Mouse (Mus musculus): ENCODE measurements at regions not wholly inside any gene's neighbourhood (a gene's known extent, or its start where the extent isn't known, plus 50 kb on each side); places are given as distances from the start of the nearest gene placed in this dataset.

DNA sequence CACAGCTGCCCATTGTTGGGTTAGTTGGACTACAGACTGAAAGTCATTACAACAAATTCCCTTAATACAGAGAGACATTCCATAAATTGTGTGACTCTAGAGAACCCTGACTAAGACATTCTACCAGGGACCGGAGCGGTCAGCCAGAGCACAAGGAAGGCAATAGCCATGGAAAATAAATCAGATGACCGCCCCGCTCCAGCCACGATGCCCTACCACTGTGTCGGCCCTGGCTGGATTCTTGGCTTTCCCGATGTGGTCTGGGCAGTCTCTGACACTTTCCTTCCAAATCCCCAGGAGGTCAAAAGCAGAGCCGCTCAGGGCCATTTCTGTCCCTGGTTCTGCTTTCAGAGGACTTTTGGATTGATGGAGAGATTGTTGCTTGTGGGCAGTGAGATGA is 57.8 kb downstream of the Lsm3 start:
- no peak for DNase-seq (ENCODE audit: low read depth, low spot score)

DNA sequence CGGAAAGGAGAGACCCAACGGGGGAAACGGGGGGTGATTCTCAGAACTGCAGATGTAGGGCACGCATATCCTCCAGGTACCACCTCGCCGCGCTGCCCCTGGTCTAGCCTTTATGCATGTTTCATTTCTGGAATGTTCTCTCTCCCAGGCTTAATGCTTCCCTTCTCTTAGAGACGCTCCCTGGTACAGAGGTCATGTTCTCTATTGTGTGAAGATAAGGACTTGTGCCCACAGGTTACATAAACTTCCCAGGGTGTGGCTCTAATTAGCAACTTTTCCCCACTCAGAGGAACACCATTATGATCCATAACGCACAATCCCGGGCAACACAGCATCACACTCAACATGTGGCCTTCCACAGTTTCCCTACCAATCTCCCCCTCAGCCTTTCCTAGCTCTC is 58.7 kb downstream of the Lsm3 start:
- no peak for DNase-seq (ENCODE audit: low read depth, low spot score)

DNA sequence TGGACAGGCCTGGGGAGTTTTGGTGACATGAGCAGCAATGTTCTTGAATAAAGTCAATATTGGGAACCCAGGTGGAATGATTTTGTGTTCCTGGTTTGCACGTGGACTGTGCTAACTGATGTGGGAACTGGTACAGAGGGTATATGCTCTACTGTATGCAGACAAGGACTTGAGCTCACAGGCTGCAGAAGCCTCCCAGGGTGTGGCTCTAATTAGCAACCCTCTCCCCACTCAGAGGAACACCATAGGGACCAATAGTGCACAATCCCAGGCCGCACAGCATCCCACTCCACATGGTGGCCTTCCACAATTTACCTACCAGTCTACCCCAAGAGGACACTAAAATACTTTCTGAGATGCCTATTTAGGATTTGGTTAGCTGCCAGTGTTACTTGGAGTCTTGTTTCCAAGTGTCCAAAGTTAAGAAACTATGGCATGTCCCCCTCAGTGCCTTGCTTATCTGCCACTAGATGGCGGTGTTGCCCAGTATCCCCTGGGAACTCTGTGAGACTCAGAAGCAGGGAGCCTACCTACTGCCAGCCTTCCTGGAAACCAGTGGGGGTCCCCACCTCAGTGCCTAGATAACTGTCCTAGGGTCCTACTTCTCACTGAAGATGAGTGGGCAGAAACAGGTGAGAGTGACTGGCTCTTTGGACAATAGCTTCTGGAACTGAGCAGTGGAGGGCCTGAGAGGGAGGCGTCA is 60.1 kb downstream of the Lsm3 start:
- peak; percentile 78 for DNase-seq (ENCODE audit: low read depth, low spot score)

DNA sequence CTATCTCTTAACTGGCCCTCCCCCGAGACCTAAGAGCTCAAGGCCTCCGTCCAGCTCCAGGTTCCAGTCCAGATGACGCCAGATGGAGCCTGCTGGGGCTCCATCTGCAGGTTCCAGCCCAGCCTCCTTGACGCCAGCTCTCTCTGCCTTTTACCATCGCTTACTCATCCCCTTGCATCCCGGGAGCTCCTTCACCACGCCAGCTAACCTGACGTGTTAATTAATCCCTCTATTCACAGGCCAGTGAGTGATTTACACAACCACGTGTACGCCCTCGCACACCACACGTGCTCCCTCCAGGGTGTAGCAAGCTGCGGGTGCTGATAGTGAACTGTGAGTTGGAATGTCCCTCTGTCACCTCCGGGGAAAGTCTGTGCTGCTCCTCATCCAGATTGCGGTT is 61.2 kb downstream of the Lsm3 start:
- DNase-seq (ENCODE audit: low read depth, low spot score): no peak

DNA sequence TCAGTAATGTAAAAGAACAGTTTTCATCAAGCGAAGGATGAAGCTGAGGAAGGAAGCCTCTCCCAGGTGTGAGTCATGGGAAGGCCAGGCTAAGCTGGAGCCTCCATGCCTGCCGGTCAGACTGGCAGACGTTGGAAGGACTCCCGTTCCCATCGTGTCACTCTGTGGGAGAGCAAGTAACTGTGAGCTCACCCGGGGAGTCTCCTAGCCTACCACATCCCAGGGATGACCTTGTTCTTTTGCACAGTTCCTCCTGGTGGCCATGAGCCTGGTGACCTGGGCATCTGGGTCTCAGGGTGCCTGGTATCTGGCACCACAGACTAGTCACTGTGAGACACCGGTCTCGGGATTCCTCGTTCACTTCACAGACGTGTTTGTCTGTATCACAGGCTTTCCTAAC is 63.9 kb downstream of the Lsm3 start:
- no peak for DNase-seq (ENCODE audit: low read depth, low spot score)

DNA sequence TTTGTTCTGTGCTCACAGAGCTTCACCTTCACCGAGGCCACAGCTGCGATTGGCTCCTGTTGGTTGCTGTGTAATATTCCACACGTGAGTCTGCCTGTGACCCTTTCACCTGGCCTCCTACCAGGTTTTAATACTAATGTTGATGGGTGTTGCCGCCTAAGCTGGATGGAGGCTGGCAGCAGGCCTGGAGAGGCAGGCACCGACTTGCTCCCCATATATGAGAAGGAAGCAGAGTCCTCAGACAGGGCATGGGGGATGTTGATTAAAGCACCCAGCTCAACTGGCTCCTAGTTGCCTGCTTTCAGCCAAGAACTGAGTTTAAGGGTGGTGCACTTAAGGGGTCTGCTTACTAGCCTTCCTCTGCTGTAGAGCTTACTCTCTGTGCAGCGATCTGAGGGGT is 64.9 kb downstream of the Lsm3 start:
- no peak for DNase-seq (ENCODE audit: low read depth, low spot score)

DNA sequence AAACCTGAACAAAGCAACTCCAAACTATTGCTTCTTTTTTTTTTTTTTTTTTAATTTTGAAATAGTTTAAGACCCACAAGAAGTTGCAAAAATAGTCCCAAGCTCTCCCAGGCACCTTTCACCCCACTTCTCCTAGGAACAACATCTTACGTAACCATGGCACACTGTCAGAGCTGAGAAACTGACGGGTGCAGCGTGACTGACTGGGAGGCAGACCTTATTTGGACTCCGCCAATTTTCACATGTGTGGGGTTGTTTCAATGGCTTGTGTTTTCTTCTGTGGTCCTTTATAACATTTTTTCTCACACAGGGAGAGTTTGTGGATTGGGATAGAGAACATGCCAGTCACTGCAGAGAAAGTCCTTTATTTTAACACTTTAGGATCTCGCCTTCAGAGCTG is 66.6 kb downstream of the Lsm3 start:
- DNase-seq (ENCODE audit: low read depth, low spot score): no peak

DNA sequence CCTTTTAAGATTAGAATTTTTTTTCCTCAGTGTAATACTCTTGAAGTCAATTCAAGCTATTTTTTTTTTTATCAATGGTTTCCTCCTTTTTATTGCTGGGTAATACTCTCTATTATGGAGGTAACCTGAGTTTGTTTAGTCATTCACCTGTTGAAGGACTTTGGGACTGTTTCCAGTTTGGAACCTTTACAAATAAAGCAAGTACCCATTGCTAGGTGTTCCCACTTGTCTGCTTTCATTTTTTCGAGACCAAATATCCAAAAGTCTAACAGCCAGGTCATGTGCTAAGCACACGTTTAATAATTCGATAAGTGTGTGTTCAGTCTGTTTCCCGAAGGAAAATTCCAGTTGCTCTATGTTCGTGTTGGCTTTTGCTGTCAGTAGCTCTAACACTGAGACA is 67.6 kb downstream of the Lsm3 start:
- no peak for DNase-seq (ENCODE audit: low read depth, low spot score)

DNA sequence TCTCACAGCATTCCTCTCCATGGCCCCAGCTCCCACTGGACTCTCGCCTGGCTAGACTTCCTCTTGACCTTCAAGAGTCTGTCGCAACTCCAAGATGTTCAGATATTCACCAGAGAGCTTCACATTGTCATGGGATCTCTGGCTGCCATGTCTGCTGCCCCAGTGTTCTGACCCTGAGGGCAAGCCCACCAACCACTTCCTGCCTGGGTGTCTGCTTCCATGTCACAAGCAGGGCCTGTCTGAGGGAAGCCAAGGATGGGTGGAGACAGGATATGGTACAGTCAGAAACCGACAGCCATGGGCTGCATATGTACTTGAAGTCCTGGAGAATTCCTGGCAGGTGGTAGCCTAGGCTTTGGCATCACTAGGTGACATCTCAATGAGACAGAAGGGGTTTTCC is 69.8 kb downstream of the Lsm3 start:
- no peak for DNase-seq (ENCODE audit: low read depth, low spot score)

DNA sequence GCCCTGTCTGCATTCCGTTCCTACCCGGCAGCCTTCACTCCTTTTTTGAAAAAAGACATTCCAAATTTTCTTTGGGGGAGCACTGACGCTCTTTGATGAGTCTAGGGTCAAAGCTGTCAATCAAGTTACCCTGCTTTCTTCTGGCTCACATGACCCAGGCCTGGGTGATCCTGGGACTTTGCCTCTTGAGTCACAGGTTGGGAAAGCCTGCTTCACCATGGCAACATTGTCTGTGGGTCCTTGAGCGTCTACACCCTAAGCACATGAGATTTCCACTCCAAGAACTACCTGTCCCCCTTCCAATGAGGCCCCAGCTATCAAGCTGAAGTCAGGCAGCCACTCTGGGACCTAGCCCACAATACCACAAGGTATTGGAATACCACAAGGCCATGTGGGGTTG is 73.5 kb downstream of the Lsm3 start:
- no peak for DNase-seq (ENCODE audit: low read depth, low spot score)

DNA sequence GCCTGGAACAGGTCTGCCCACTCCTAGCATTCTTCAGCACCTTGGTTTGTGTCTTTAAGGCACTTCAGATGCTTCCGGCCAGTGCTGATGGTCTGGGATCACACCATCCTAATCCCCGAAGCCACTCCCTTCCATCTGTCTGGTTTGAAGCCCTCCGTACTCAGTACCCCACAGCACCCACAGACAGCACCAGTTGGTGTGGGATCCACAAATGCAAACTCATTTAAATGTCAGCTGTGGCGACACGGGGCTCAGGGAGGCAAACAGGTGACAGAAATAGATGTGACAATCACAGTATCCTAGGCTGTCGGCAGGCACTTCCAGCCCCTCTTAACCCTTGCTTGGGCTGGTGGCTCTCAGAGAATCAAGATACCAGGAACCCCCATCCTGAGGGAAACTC is 74.7 kb downstream of the Lsm3 start:
- no peak for DNase-seq (ENCODE audit: low read depth, low spot score)

DNA sequence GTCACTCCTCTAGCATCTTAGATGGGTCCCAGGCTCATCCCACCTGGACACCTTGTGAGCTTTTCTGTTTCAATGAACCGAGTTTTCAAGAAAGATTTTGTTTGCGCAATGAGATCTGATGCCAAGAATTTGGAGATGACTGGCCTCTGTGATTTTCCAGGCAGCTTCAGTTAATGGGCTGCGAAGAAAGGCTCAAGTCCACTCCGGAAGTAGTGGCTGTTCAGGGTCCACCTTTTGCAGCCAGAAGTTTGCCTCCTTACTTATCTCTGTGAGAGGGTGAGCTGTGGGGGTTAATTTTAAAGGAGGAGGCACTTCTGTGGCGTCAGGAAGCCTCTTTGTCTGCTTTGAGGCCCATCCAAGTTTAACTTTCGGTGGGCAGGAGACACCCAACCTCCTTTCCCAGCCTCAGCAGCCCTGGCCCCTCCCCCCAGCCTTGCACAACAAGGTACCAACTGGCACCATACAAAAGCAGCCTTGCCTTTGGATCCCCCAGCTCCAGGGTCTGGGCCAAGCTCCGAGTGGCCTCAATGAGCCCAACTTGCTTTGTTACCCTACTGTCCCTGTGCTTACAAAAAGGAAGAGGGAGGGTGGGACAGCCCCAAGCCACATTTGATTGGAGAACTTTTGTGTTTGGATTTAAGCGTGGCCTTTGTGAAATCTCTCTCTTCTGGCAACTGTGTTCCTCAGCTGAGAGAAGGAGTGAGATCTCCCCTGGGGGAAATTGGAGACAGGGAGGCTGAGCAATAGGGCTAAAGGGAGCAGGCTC is 75.3 kb downstream of the Lsm3 start:
- DNase-seq (ENCODE audit: low read depth, low spot score): no peak

DNA sequence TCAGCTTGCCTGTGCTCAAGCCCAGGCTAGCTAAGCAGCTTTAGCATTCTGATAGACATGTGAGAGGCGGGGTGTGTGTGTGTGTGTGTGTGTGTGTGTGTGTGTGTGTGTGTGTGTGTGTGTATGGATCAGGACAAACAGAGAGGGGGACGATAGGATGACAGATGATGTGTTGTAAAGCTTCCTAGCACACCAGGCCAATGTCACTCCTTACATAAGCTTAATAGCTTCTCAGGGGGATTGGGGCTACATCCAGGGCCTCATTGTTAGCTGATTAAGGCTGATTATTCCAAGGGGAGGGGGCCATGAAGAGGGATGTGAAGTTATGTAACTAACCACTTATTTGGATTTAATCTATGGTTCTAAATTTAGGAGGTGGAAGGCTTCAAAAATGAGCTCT is 76.9 kb downstream of the Lsm3 start:
- DNase-seq (ENCODE audit: low read depth, low spot score): no peak

DNA sequence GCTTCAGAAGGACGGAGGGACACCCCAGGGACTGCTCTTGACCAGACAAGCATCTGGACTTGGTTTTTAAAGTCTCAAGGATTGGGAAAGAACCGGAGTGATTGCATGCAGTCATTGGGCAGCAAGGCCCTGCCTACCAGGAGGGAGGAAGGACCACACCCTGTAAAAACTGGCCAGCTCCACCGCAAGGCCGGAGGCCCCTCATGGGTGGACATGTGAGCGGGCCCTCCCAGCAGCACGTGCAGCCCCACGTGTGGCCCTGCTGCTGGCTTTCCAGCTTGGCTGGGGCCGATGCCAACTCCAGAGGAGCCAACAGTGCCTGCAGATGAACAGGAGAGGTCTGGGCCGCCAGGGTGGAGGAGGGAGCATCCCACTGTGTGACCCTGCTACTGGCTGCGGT is 83.2 kb downstream of the Lsm3 start:
- DNase-seq (ENCODE audit: low read depth, low spot score): no peak

DNA sequence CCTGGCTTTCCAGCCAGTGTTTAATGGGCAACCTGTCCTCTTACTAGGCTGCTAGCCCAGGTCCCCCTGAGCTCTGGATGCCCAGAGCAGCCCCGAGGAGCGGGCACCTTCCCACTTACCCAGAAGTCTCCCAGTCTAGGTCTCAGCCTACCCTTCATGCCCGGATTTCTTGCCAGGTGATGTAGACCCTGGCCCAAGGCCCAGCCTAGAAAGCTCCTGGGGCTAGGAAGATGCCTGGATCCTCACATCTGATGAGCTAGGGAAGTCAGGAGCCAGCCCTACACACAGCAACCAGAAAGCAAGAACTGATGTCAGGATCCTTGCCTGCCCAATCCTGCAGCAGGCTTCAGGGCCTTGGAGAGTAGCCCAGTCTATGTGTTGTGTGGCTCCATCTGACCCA is 83.7 kb upstream of the Slc6a6 start:
- no peak for DNase-seq (ENCODE audit: low read depth, low spot score)

DNA sequence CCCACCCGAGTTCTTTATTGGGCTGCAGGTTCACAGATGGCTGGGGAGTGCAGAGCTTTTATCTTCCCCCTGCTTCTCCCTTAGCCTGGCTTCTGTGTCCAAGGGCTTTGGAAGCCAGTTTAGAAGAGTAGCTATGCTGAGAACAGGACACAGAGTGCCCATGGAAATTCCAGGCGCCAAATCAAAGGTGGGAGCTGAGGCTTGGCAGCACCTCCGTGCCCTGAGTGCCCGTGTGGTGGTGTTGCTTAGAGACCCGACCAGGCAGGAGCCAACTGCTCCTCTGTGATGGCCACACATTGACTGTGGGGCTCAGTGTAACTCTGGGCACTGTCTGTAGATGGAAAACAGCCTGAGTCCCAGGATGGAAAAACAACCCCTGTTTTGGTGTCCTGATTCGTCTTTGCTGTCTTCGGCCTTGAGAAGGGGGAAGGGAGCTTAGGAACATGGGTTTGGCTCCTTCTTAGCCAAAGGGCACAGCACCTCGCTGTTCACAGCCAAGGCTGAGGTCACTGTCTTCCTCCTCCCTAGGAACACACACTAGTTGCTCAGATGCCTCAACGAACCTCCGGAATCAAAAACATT is 77.1 kb upstream of the Slc6a6 start:
- DNase-seq (ENCODE audit: low read depth, low spot score): no peak

DNA sequence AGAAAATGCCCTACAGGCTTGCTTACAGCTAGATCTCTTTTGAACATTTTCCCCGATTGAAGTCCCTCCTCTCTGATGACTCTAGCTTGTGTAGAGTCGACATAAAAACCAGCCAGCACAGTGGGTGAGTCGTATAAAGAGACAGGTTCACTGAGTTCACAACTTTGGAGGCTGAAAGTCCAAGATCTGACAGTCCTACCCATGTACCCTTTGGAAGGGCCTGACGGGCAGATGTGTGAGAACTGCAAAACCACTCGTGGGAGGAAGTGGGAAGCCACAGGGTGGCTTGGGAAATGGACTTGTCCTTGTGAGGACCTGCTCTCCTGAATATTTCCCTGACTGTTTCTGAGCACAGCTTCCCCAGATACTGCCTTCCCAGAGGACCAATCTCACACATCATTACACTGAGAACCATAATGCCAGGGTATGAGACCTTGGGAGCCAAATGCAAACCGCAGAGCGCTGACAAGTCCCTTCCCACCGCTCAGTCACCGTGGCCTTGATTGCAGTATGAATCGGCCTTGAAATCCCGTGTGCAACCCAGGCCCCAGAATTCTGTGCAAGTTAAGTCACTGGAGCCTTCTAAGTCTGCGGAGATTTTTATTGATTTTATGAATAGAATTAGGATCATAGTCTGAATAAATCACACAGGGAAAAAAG is 76.1 kb upstream of the Slc6a6 start:
- DNase-seq (ENCODE audit: low read depth, low spot score): no peak

DNA sequence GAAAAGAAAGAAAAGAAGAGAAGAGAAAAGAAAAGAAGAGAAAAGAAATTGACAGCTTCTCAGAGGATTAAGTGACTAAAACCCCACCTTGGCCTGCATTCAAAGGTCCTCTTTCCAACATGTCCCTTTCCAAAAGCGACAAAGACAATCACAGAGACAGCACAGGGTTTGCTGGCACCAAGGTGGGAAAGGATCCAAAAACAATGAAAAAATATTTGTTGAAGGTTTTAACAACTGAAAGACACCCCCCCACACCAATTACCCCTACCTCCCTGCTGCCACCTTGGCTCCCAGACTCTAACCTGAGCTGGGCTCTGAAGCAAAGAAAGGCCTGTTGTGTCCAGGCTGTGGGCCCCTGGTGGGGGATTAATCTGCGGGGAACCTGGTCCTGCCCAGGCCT is 74.2 kb upstream of the Slc6a6 start:
- DNase-seq (ENCODE audit: low read depth, low spot score): no peak

DNA sequence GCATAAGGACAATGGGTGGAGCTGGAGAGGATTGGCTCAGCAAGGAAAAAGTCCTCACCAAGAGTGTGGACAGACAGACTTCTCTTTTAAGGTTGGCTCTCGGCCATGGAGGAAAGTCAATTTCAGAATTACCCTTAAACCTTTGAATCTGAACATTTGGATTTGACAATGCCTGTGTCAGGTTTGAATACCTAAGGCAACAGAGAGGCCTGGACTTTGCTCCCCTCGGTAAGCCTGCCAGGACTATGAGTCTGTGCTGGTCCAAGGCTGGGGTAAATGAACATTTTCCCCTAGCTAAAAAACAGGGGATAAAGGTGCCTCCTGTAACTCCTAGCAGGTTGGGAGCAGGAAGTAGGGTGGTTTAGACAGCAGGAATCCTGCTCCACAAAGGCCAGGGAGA is 68.8 kb upstream of the Slc6a6 start:
- no peak for DNase-seq (ENCODE audit: low read depth, low spot score)

DNA sequence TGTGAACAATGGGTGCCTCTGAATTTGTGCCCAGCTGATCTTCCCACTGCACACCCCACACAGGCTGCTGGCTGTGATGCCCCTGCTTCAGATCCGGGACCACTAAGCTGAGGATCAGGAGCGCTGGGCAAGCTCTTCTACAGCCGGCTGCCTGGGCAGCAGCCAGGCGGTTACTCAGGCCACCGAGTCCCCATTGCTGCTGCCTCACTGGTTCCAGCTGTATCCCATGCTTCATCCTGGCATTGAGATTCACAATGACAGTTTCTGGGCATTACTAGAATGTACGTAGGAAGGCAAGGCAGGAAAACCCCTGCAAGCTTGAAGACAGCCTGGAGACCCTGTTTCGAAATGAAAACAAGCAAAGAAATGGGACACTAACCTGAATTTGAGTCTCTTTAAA is 67.3 kb upstream of the Slc6a6 start:
- peak; percentile 4 for DNase-seq (ENCODE audit: low read depth, low spot score)

DNA sequence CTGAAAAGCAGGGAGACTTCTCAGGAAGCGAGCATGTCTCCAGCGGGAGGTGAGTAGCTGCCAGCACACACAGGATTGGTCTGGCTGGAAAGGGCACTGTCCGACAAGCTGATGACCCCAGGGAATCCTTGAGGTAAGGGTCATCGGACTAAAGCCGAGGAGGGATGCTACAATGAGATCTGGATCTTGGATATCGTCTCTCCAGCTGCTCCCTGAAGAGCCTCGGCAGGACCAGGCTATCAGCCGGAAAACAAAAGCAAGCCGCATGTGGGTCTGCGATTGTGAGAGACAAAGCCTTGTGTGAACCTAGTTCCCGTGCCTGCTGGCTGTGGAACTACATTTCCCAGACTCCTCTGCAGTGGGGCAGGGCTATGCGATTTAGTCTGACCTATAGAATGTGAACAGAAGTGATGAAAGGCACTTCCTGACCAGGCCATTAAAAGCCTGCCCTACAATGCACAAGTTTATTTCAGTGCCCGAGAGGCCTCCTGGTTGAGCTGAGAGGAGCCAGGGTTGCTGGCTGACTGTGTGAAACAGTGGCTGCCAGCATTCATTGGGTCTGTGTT is 66.7 kb upstream of the Slc6a6 start:
- peak; percentile 91 for DNase-seq (ENCODE audit: low read depth, low spot score)

DNA sequence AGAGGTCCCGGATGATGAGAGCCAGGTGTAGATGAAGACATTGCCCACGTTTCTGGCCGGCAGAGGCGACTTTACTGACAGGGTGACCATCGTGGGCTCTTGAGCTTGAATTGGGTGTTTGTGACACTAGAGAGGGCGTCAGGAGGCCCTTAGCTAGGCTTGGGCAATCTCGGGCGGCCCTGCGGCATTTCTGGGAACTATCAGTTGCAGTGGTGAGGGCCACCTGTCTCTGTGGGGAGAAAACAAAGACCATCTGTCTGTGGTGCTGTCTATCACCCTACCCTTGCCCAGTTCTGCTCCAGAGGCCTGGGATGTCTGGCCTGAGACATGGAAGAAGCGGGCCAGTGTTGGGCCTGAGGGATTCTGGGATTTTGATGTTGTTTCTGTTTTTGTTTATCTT is 66.2 kb upstream of the Slc6a6 start:
- no peak for DNase-seq (ENCODE audit: low read depth, low spot score)

All from forelimb bud, embryonic 11.5 days (tissue).